Mouse (Mus musculus): Measurements from ENCODE around the gene Atp8b2. TPM values are rescaled to one million over a fixed set of nuclear protein-coding genes. Genes with fewer than 3 reads are reported as not detected.
A peak's percentile ranks its signal among the peaks of the same experiment; 100 is the strongest.

Gene Atp8b2
- total RNA-seq, 2 experiments from 2014 or later, result 79.1 to 94.6 TPM

GRCm38 (mm10) chr3:89911207-89911606 is 52.1 kb downstream of the Atp8b2 start:
- Histone ChIP-seq H3K4me3 (no peak overlapping the region), H3K27ac (no peak overlapping the region)
- DNase-seq (ENCODE audit: low spot score in 2 of 2), result peak in 1 of 2 experiments; percentile 26
- TF ChIP-seq CTCF (conservative IDR thresholded peaks at IDR 0.05), result no peak

GRCm38 (mm10) chr3:89909703-89910542 is 53.4 kb downstream of the Atp8b2 start:
- Histone ChIP-seq H3K27ac (no peak overlapping the region), H3K4me3 (no peak overlapping the region)
- no peak for TF ChIP-seq CTCF (conservative IDR thresholded peaks at IDR 0.05)
- no peak for DNase-seq (ENCODE audit: low spot score in 2 of 2)

- no peak overlapping the region for H3K4me3 ChIP-seq
- H3K27ac ChIP-seq, result no peak overlapping the region
- TF ChIP-seq CTCF (conservative IDR thresholded peaks at IDR 0.05), result no peak
- DNase-seq (ENCODE audit: low spot score in 2 of 2), result no peak
Measured at GRCm38 (mm10) chr3:89908836-89909235, 54.5 kb downstream of the Atp8b2 start.

GRCm38 (mm10) chr3:89907846-89908245 is 55.5 kb downstream of the Atp8b2 start:
- no peak for TF ChIP-seq CTCF (conservative IDR thresholded peaks at IDR 0.05)
- DNase-seq (ENCODE audit: low spot score in 2 of 2), result no peak

GRCm38 (mm10) chr3:89899511-89899908 is 63.8 kb downstream of the Atp8b2 start:
- DNase-seq (ENCODE audit: low spot score in 2 of 2), result no peak
- H3K27ac ChIP-seq, result 0 out of 2 replicates have a peak overlapping the region, but pooled peaks have one; percentile 7
- no peak for TF ChIP-seq CTCF (conservative IDR thresholded peaks at IDR 0.05)
- no peak overlapping the region for H3K4me3 ChIP-seq

More at GRCm38 (mm10) chr3:89907846-89908245, 55.5 kb downstream of the Atp8b2 start:
- no peak overlapping the region for H3K27ac ChIP-seq
- no peak overlapping the region for H3K4me3 ChIP-seq

- H3K4me3 ChIP-seq, result no peak overlapping the region
- no peak for TF ChIP-seq CTCF (conservative IDR thresholded peaks at IDR 0.05)
- no peak for DNase-seq (ENCODE audit: low spot score in 2 of 2)
- H3K27ac ChIP-seq, result peak overlapping the region; percentile 10; the same call in 1 of the 2 replicates
Measured at GRCm38 (mm10) chr3:89898870-89899510, 64.3 kb downstream of the Atp8b2 start.

- no peak for DNase-seq (ENCODE audit: low spot score in 2 of 2)
- TF ChIP-seq CTCF (conservative IDR thresholded peaks at IDR 0.05), result no peak
- H3K27ac ChIP-seq, result no peak overlapping the region
- no peak overlapping the region for H3K4me3 ChIP-seq
Measured at GRCm38 (mm10) chr3:89898011-89898410, 65.3 kb downstream of the Atp8b2 start.

- Histone ChIP-seq H3K4me3 (no peak overlapping the region), H3K27ac (no peak overlapping the region)
- no peak for TF ChIP-seq CTCF (conservative IDR thresholded peaks at IDR 0.05)
- DNase-seq (ENCODE audit: low spot score in 2 of 2), result no peak
Measured at GRCm38 (mm10) chr3:89897204-89897796, 66.0 kb downstream of the Atp8b2 start.

- no peak overlapping the region for H3K4me3 ChIP-seq
- 0 out of 2 replicates have a peak overlapping the region, but pooled peaks have one; percentile 14 for H3K27ac ChIP-seq
- no peak for TF ChIP-seq CTCF (conservative IDR thresholded peaks at IDR 0.05)
- no peak for DNase-seq (ENCODE audit: low spot score in 2 of 2)
Measured at GRCm38 (mm10) chr3:89896571-89896970, 66.7 kb downstream of the Atp8b2 start.

GRCm38 (mm10) chr3:89892517-89893106 is 70.7 kb downstream of the Atp8b2 start:
- no peak for TF ChIP-seq CTCF (conservative IDR thresholded peaks at IDR 0.05)
- Histone ChIP-seq H3K27ac (no peak overlapping the region), H3K4me3 (no peak overlapping the region)
- no peak for DNase-seq (ENCODE audit: low spot score in 2 of 2)

GRCm38 (mm10) chr3:89891696-89892095 is 71.6 kb downstream of the Atp8b2 start:
- H3K27ac ChIP-seq, result no peak overlapping the region
- no peak for TF ChIP-seq CTCF (conservative IDR thresholded peaks at IDR 0.05)

GRCm38 (mm10) chr3:89889841-89890430 is 73.4 kb downstream of the Atp8b2 start:
- DNase-seq (ENCODE audit: low spot score in 2 of 2), result no peak
- H3K27ac ChIP-seq, result no peak overlapping the region
- no peak for TF ChIP-seq CTCF (conservative IDR thresholded peaks at IDR 0.05)
- H3K4me3 ChIP-seq, result no peak overlapping the region

More at GRCm38 (mm10) chr3:89891696-89892095, 71.6 kb downstream of the Atp8b2 start:
- DNase-seq (ENCODE audit: low spot score in 2 of 2), result no peak
- no peak overlapping the region for H3K4me3 ChIP-seq

Small RNAs within 50 kb of the gene (microRNA-seq; reads per million reads assigned to microRNA genes)
- 0.32 to 0.55 reads per million in 2 experiments for gene Mir7669

Other genes with a start within 250 kb of the Atp8b2 start
- 100 to 1,000 TPM; 122 to 133 TPM for gene Adar, start 248.5 kb downstream of the Atp8b2 start, total RNA-seq (2021)
- 10 to 100 TPM; 29.6 to 30.9 TPM for gene Chrnb2, start 198.9 kb downstream of the Atp8b2 start, total RNA-seq (2021)
- gene Ube2q1, start 189.9 kb downstream of the Atp8b2 start, total RNA-seq (2021), result 10 to 100 TPM; 95.0 to 98.4 TPM
- 1 to 10 TPM; 2.8 to 3.1 TPM for gene She, start 132.1 kb downstream of the Atp8b2 start, total RNA-seq (2021)
- 1 to 10 TPM; 5.9 to 6.1 TPM for gene Il6ra, start 50.3 kb downstream of the Atp8b2 start, total RNA-seq (2021)
- 10 to 100 TPM; 89.8 to 91.8 TPM for gene Hax1, start 35.3 kb upstream of the Atp8b2 start, total RNA-seq (2021)
- gene 4933434E20Rik, start 88.1 kb upstream of the Atp8b2 start, total RNA-seq (2021), result 100 to 1,000 TPM in 1 of 2 experiments, 10 to 100 TPM in 1; 89.6 to 101 TPM
- gene Ubap2l, start 89.1 kb upstream of the Atp8b2 start, total RNA-seq (2021), result 100 to 1,000 TPM; 173 to 179 TPM
- 100 to 1,000 TPM; 177 to 183 TPM for gene Tpm3, start 109.1 kb upstream of the Atp8b2 start, total RNA-seq (2021)
- gene Nup210l, start 140.6 kb upstream of the Atp8b2 start, total RNA-seq (2021), result under 1 TPM; 0.25 to 0.33 TPM

Measured in layer of hippocampus, adult 2 months (tissue).